Mouse (Mus musculus) small intestine, adult 2 months (tissue): Measurements from ENCODE around the gene Hras.

ENCODE experiments used
- CTCF ChIP-seq: fragments of 200-500 bp; IDR thresholded peaks from 2 replicates; pipeline ENCODE4 v1.5.1; 2012; ENCODE audit warnings: low read depth, mild to moderate bottlenecking, control low read depth, inconsistent platforms, low read length, moderate library complexity, mixed read lengths; ENCODE audit not compliant: insufficient replicate concordance, insufficient read length; ENCODE audit errors: extremely low read depth
- POLR2A ChIP-seq: fragments of 200-500 bp; IDR thresholded peaks from 2 replicates; pipeline ENCODE4 v1.6.1; 2012; ENCODE audit warnings: low read depth, mild to moderate bottlenecking, control low read depth, inconsistent platforms, low read length, moderate library complexity

- no peak for TF ChIP-seq CTCF
- no peak for TF ChIP-seq POLR2A
These were observed 45.2 kb downstream of the Hras start for GRCm38 (mm10) chr7:141148639-141149038.
